Mouse (Mus musculus) lung, embryonic 15.5 days (tissue): ENCODE results near the gene Senp2. TPM values are rescaled to one million over a fixed set of nuclear protein-coding genes. Genes with fewer than 3 reads are reported as not detected.

Experiments used
- polyA plus RNA-seq: library from polyadenylated mRNA; unstranded; fragments of >200 nt; fragmentation: Nextera tagmentation; extraction: Ambion mirVana; gene quantifications from 2 replicates; pipeline ENCODE4 v1.2.1, GENCODE M21; 2015

The Senp2 gene
- polyA plus RNA-seq, 1 experiment from 2014 or later, result 43.8 TPM

Other genes with a start within 250 kb of the Senp2 start
- 2.1 and 2.4 TPM in 2 replicates for gene Ehhadh, start 221.7 kb upstream of the Senp2 start, polyA plus RNA-seq
- gene Map3k13, start 215.1 kb upstream of the Senp2 start, polyA plus RNA-seq, result 0.56 and 0.59 TPM in 2 replicates
- 24.6 and 25.2 TPM in 2 replicates for gene Tmem41a, start 61.9 kb upstream of the Senp2 start, polyA plus RNA-seq
- gene Liph, start 13.8 kb upstream of the Senp2 start, polyA plus RNA-seq, result 1.4 and 2.0 TPM in 2 replicates
- 55.8 and 56.6 TPM in 2 replicates for gene Igf2bp2, start 153.8 kb downstream of the Senp2 start, polyA plus RNA-seq